Mouse (Mus musculus): ENCODE measurements around the gene Fam155a. TPM values are rescaled to one million over a fixed set of nuclear protein-coding genes. Genes with fewer than 3 reads are reported as not detected.

The Fam155a gene
- polyA plus RNA-seq, 1 experiment from 2014 or later = 0.96 TPM

DNA sequence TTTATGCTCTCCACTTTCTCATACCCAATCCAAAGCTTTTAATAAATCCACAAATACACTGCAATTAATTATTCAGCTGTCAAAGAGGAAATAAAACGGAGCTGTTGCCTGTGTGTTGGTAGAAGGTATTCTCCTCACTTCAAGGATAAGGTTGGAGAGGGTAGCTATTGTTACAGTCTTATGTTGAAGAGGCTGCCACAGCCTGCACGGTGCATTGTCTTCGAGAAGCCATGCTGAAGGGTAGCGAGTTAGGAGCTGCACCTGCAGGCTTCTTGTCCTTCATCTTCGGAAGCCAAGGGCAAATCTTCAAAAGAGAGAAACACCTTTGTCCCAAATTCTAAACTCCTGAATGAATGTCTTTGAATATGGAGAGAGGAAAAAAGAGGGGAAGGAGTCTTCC is 288.4 kb downstream of the Fam155a start:
- Histone ChIP-seq H3K27ac (ENCODE audit: low read depth, low read length) (no peak overlapping the region), H3K4me3 (ENCODE audit: low read depth, low read length) (no peak overlapping the region), H3K4me2 (replicated peaks; ENCODE audit: low read depth) (no peak overlapping the region), H3K36me3 (ENCODE audit: control insufficient read depth, insufficient read depth) (no peaks in the 10 kb centered on the region), H3K4me1 (replicated peaks; ENCODE audit: control insufficient read depth, insufficient read depth, low read length) (no peaks in the 10 kb centered on the region), H3K27me3 (replicated peaks; ENCODE audit: control insufficient read depth, insufficient read depth, low read length) (no peaks in the 10 kb centered on the region), H3K9me3 (ENCODE audit: control insufficient read depth) (no peaks in the 10 kb centered on the region), H3K9ac (ENCODE audit: low read depth, low read length) (no peak overlapping the region)
- TF ChIP-seq CTCF (IDR thresholded peaks at IDR 0.05; ENCODE audit: low read depth) = no peak
- ATAC-seq = no peak
- 74% methylated on average over 5 of the region's 5 CpGs for whole genome bisulfite sequencing

DNA sequence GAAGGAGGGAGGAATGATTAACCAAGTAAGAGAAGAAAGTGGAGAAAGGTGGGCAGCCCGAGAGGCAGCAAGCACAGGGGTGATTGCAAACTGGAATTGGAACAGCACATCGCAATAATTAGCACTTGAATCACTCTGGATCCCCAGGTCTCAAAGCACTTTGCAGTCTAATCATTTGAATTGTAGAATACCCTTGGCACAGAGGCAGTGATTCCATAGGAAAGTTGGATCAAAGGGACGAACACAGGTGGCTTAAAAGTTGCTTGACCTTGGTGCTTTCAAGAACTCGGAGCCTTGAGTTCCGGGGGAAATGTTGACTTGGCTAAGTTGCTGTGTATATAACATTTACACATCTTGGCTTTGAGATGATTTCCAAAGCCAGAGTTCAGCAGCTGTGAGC is 299.7 kb downstream of the Fam155a start:
- Histone ChIP-seq H3K4me3 (ENCODE audit: low read depth, low read length) (no peak overlapping the region), H3K27ac (ENCODE audit: low read depth, low read length) (no peak overlapping the region), H3K9ac (ENCODE audit: low read depth, low read length) (no peak overlapping the region), H3K4me2 (replicated peaks; ENCODE audit: low read depth) (no peak overlapping the region), H3K4me1 (replicated peaks; ENCODE audit: control insufficient read depth, insufficient read depth, low read length) (no peaks in the 10 kb centered on the region), H3K27me3 (replicated peaks; ENCODE audit: control insufficient read depth, insufficient read depth, low read length) (no peaks in the 10 kb centered on the region), H3K36me3 (ENCODE audit: control insufficient read depth, insufficient read depth) (no peaks in the 10 kb centered on the region), H3K9me3 (ENCODE audit: control insufficient read depth) (no peaks in the 10 kb centered on the region)
- WGBS = 53% methylated on average over 5 of the region's 5 CpGs
- no peak for TF ChIP-seq CTCF (IDR thresholded peaks at IDR 0.05; ENCODE audit: low read depth)
- ATAC-seq = no peak

DNA sequence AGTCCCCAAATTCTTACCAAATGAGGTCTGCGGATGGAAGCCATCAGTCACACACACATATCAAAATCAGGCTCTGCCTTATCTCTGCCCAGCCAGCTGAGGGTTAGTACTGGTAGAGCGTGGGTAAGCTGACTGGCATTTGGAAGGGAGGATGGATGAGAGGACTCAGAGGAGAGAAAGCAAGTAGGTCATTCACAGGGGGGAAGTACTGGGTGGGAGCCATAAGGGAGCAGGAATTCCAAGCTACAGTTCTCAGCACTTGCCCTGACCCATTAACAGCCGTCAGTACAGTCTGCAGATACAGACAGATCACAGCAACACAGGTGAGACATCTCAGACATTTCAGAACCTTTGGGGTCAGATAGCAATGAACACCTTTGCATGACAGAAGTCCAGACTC is 300.8 kb downstream of the Fam155a start:
- Histone ChIP-seq H3K27me3 (replicated peaks; ENCODE audit: control insufficient read depth, insufficient read depth, low read length) (no peaks in the 10 kb centered on the region), H3K4me2 (replicated peaks; ENCODE audit: low read depth) (no peak overlapping the region), H3K27ac (ENCODE audit: low read depth, low read length) (no peak overlapping the region), H3K9me3 (ENCODE audit: control insufficient read depth) (no peaks in the 10 kb centered on the region), H3K36me3 (ENCODE audit: control insufficient read depth, insufficient read depth) (no peaks in the 10 kb centered on the region), H3K4me1 (replicated peaks; ENCODE audit: control insufficient read depth, insufficient read depth, low read length) (no peaks in the 10 kb centered on the region), H3K4me3 (ENCODE audit: low read depth, low read length) (no peak overlapping the region), H3K9ac (ENCODE audit: low read depth, low read length) (no peak overlapping the region)
- 80% methylated on average over 3 of the region's 3 CpGs for WGBS
- no peak for ATAC-seq
- no peak for TF ChIP-seq CTCF (IDR thresholded peaks at IDR 0.05; ENCODE audit: low read depth)

DNA sequence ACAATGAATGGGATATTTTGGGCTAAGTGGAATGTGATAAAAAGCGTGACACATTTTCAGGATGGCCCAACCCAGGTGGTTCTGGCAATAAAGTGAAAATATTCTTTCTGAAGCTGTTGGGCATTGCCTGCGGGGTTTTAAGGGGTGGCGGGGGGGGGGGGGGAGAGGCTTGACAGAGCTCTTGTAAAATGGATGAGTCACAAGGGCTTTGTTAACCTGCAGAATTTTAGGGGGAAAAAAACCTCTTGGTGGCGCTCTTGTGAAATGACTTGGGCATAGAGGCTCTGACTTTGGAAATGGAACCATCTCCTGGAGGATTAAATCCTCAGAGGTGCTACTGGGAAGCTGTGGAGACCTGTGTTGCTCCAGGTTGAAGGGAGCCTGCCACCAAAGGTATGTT is 309.9 kb downstream of the Fam155a start:
- no peak overlapping the region for H3K27ac ChIP-seq (ENCODE audit: low read depth, low read length)
- WGBS = 64% methylated on average over 4 of the region's 4 CpGs
- no peak overlapping the region for H3K4me2 ChIP-seq (replicated peaks; ENCODE audit: low read depth)
- H3K27me3 ChIP-seq (replicated peaks; ENCODE audit: control insufficient read depth, insufficient read depth, low read length) = no peaks in the 10 kb centered on the region
- H3K9ac ChIP-seq (ENCODE audit: low read depth, low read length) = no peak overlapping the region
- TF ChIP-seq CTCF (IDR thresholded peaks at IDR 0.05; ENCODE audit: low read depth) = no peak
- ATAC-seq = no peak
- H3K4me3 ChIP-seq (ENCODE audit: low read depth, low read length) = no peak overlapping the region
- H3K9me3 ChIP-seq (ENCODE audit: control insufficient read depth) = no peaks in the 10 kb centered on the region
- no peaks in the 10 kb centered on the region for H3K36me3 ChIP-seq (ENCODE audit: control insufficient read depth, insufficient read depth)
- H3K4me1 ChIP-seq (replicated peaks; ENCODE audit: control insufficient read depth, insufficient read depth, low read length) = no peaks in the 10 kb centered on the region

DNA sequence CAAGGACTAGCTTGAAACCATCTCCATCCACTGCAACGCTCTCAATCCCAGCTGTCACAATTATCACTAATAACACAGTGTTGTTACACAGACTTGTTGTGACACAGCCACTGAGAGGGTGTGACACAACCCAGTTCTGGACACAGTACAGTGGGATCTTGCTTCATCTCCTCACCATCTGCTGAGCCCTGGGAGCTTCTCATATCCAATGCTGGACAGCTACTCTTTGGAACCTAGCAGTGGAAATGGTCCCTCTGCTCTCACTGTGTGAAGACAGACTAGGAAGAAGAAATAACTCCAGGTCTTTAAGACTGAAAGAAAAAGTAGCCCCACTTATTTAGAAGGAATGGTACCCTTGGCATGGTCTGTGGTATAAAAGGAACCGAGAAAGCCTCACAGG is 310.3 kb downstream of the Fam155a start:
- no peaks in the 10 kb centered on the region for H3K9me3 ChIP-seq (ENCODE audit: control insufficient read depth)
- no peak for ATAC-seq
- H3K4me1 ChIP-seq (replicated peaks; ENCODE audit: control insufficient read depth, insufficient read depth, low read length) = no peaks in the 10 kb centered on the region
- TF ChIP-seq CTCF (IDR thresholded peaks at IDR 0.05; ENCODE audit: low read depth) = no peak
- H3K36me3 ChIP-seq (ENCODE audit: control insufficient read depth, insufficient read depth) = no peaks in the 10 kb centered on the region
- no peak overlapping the region for H3K4me2 ChIP-seq (replicated peaks; ENCODE audit: low read depth)
- H3K4me3 ChIP-seq (ENCODE audit: low read depth, low read length) = no peak overlapping the region
- H3K9ac ChIP-seq (ENCODE audit: low read depth, low read length) = no peak overlapping the region
- H3K27me3 ChIP-seq (replicated peaks; ENCODE audit: control insufficient read depth, insufficient read depth, low read length) = no peaks in the 10 kb centered on the region
- WGBS = 84% methylated on average over 2 of the region's 2 CpGs
- H3K27ac ChIP-seq (ENCODE audit: low read depth, low read length) = no peak overlapping the region

DNA sequence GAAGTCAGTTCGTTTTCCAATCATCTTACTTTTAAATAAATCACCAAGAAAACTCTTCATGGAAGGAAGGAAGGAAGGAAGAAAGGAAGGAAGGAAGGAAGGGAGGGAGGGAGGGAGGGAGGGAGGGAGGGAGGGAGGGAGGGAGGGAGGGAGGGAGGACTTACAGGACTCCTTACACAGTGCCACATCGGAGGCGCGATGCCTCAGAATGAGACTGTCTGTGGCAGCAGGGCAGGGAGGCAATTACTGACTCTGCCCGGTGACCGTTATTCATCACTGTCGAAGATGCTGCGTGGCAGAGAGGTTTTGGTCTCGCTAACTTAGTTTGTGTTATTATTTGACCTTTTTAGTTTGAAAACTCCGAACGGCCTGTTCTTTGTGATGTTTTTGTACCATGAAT is 312.3 kb downstream of the Fam155a start:
- Histone ChIP-seq H3K4me1 (replicated peaks; ENCODE audit: control insufficient read depth, insufficient read depth, low read length) (no peaks in the 10 kb centered on the region), H3K9me3 (ENCODE audit: control insufficient read depth) (no peaks in the 10 kb centered on the region), H3K27me3 (replicated peaks; ENCODE audit: control insufficient read depth, insufficient read depth, low read length) (no peaks in the 10 kb centered on the region), H3K9ac (ENCODE audit: low read depth, low read length) (no peak overlapping the region), H3K36me3 (ENCODE audit: control insufficient read depth, insufficient read depth) (no peaks in the 10 kb centered on the region), H3K4me3 (ENCODE audit: low read depth, low read length) (no peak overlapping the region), H3K4me2 (replicated peaks; ENCODE audit: low read depth) (no peak overlapping the region), H3K27ac (ENCODE audit: low read depth, low read length) (no peak overlapping the region)
- TF ChIP-seq CTCF (IDR thresholded peaks at IDR 0.05; ENCODE audit: low read depth) = no peak
- no peak for ATAC-seq
- WGBS = 53% methylated on average over 11 of the region's 11 CpGs

DNA sequence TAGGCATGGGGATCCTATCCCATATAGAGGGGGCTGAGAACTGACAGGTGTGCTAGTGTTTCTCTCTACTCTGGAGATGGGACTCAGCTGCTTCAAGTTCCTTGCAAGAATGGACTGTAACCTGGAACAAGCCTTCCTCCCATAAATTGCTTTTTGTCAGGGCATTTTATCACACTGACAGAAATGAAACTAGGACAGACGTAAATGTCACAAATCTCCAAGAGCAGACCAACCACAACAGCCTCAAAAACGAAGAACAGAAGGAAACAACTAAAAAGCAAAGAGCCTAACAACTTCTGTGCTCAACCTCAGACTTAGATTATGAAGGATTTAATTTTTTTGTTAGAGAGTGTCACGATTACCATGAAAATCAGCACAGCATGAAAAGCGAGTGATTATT is 315.8 kb downstream of the Fam155a start:
- no peaks in the 10 kb centered on the region for H3K36me3 ChIP-seq (ENCODE audit: control insufficient read depth, insufficient read depth)
- no peak overlapping the region for H3K4me2 ChIP-seq (replicated peaks; ENCODE audit: low read depth)
- 67% methylated on average over 4 of the region's 4 CpGs for WGBS
- H3K9me3 ChIP-seq (ENCODE audit: control insufficient read depth) = no peaks in the 10 kb centered on the region
- H3K4me1 ChIP-seq (replicated peaks; ENCODE audit: control insufficient read depth, insufficient read depth, low read length) = no peaks in the 10 kb centered on the region
- no peak overlapping the region for H3K27ac ChIP-seq (ENCODE audit: low read depth, low read length)
- H3K4me3 ChIP-seq (ENCODE audit: low read depth, low read length) = no peak overlapping the region
- TF ChIP-seq CTCF (IDR thresholded peaks at IDR 0.05; ENCODE audit: low read depth) = no peak
- no peak overlapping the region for H3K9ac ChIP-seq (ENCODE audit: low read depth, low read length)
- no peak for ATAC-seq
- H3K27me3 ChIP-seq (replicated peaks; ENCODE audit: control insufficient read depth, insufficient read depth, low read length) = no peaks in the 10 kb centered on the region

All from intestine, postnatal 0 days (tissue).